Mouse (Mus musculus): Measurements from ENCODE around the gene Slc37a3. TPM values are rescaled to one million over a fixed set of nuclear protein-coding genes. Genes with fewer than 3 reads are reported as not detected.

Gene Slc37a3
- polyA plus RNA-seq, 1 experiment from 2014 or later = 56.3 TPM

DNA sequence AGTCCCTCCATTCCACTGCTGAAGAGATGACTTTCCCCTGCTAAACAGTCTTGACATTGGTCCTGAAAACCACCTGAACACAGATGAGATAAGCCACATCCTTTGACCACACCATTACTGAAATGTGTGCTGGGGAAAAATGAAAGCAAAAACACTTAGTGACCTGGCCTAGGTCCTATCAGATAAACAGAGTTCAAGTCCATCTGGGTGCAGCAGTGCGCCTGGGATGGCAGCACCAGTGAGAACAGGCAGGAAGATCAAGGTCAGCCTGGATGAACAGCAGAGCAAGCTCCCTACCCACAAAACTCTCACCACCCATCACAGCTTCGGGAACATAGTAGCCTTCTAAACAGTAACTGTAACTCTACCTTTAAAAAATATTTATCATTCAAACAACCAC, 35.7 kb downstream of the Slc37a3 start:
- Histone ChIP-seq H3K9ac (no peak overlapping the region), H3K27ac (no peak overlapping the region), H3K4me3 (no peak overlapping the region), H3K4me2 (no peak overlapping the region), H3K36me3 (ENCODE audit: poor library complexity, severe bottlenecking) (peaks cover 61% of the 10 kb centered on the region), H3K9me3 (replicated peaks) (no peaks in the 10 kb centered on the region), H3K4me1 (peaks cover 28% of the 10 kb centered on the region), H3K27me3 (no peaks in the 10 kb centered on the region)
- 91% methylated on average over 2 of the region's 2 CpGs for WGBS
- no peak for ATAC-seq

DNA sequence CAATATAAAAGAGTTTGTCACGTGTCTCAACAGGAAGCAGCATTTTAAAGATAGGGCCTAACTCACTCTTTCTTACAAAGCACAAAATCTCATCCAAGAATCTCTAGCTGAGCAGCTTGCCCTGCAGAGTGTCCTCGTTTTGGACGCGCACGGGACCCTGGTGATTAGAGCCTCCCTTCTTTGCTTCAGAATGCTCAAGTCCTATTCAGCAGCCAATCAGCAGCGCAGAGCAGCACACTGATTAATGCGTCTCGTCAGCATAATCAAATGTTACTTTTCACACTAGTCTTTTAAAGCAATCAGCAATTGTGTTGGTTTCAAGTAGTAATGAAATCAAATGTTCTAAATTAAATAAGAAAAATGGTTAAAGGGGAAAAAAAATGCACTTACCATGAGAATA, 39.1 kb downstream of the Slc37a3 start:
- no peak overlapping the region for H3K9ac ChIP-seq
- peaks cover 8% of the 10 kb centered on the region; the same call in 1 of the 2 replicates for H3K4me1 ChIP-seq
- no peak overlapping the region for H3K27ac ChIP-seq
- no peak overlapping the region for H3K4me3 ChIP-seq
- peak; percentile 69; the same call in 1 of the 2 replicates for ATAC-seq
- WGBS = 48% methylated on average over 8 of the region's 8 CpGs
- no peak overlapping the region for H3K4me2 ChIP-seq
- H3K9me3 ChIP-seq (replicated peaks) = no peaks in the 10 kb centered on the region
- peaks cover 70% of the 10 kb centered on the region for H3K36me3 ChIP-seq (ENCODE audit: poor library complexity, severe bottlenecking)
- no peaks in the 10 kb centered on the region for H3K27me3 ChIP-seq

DNA sequence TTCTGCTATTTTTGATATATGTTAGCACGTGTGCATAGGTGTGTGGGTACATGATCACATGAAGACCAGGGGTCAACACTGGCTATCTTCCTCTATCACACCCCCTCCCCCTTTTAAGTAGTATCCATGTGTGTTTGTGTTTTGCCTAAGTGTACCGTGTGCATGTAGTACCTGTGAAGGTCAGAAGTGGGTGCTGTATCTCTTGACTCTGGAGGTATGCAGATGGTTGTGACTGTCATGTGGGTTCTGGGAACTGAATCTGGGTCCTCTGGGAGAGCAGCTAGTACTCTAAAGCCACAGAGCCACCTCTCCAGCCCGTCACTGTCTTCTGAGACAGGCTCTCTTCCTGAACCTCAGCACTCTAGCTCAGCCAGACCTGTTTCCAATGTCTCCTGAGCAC, 42.6 kb downstream of the Slc37a3 start:
- no peak overlapping the region for H3K4me2 ChIP-seq
- H3K4me1 ChIP-seq = peaks cover 8% of the 10 kb centered on the region; the same call in 1 of the 2 replicates
- H3K4me3 ChIP-seq = no peak overlapping the region
- H3K9me3 ChIP-seq (replicated peaks) = no peaks in the 10 kb centered on the region
- WGBS = 93% methylated on average over 3 of the region's 3 CpGs
- no peak overlapping the region for H3K27ac ChIP-seq
- ATAC-seq = no peak
- H3K27me3 ChIP-seq = no peaks in the 10 kb centered on the region
- peaks cover 54% of the 10 kb centered on the region for H3K36me3 ChIP-seq (ENCODE audit: poor library complexity, severe bottlenecking)
- H3K9ac ChIP-seq = no peak overlapping the region

DNA sequence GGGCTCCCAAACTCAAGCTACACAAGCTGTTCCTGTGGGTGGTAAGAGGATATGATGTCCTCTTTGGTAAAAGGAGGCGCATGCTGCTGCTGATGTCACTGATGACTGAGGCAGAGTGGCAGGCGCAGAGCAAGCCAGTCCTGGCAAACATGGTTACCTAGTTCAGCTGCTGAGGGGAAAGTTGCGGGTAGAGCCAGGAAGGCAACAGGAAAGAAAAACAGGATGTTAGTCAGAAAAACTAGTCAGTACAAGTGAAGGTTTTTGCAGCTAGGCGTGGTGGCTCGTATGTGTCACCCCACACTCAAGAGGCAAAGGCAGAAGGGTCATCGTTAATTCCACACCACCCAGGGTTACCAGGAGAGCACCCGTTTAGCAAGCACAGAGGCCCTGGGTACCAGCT, 43.3 kb downstream of the Slc37a3 start:
- Histone ChIP-seq H3K4me3 (no peak overlapping the region), H3K4me1 (peaks cover 8% of the 10 kb centered on the region; the same call in 1 of the 2 replicates), H3K9ac (no peak overlapping the region), H3K9me3 (replicated peaks) (no peaks in the 10 kb centered on the region), H3K4me2 (no peak overlapping the region), H3K36me3 (ENCODE audit: poor library complexity, severe bottlenecking) (peaks cover 52% of the 10 kb centered on the region), H3K27ac (no peak overlapping the region), H3K27me3 (no peaks in the 10 kb centered on the region)
- 87% methylated on average over 7 of the region's 7 CpGs for WGBS
- no peak for ATAC-seq

DNA sequence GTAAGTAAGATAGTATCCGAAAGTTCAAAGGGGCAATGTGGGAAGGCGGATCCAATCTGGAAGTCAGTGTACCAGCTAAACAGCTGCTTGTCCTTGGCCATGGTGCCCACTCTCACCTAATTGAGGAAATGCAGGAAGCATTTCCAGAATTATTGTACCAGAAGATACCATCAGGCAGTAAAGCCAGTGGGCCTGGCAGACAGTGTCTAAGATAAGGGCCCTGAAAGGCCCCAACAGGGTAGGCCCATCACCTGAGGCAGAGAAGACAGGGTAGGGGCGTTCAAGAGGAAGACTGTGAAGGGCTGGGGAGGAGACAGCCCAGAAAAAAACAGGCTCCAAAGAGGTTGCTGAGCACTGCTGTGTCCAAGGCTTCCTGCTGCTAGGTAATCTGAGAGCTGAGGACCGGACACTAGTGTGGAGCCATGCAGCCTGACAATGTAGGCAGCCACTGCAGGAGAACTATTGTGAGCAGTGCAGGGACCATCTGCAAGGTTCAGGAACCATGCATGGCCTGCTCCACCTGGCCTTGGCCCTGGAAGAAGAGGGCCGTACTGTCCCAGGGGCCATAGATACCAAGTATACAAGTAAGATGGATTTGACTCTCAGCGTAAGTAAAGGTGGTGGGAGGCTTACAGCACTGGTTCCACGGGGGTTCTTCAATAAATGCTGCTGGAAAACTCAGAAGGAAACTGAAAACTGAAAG, 45.3 kb downstream of the Slc37a3 start:
- H3K27ac ChIP-seq = no peak overlapping the region
- H3K36me3 ChIP-seq (ENCODE audit: poor library complexity, severe bottlenecking) = peaks cover 40% of the 10 kb centered on the region
- no peaks in the 10 kb centered on the region for H3K27me3 ChIP-seq
- H3K4me3 ChIP-seq = no peak overlapping the region
- H3K4me1 ChIP-seq = no peaks in the 10 kb centered on the region
- ATAC-seq = no peak
- WGBS = 77% methylated on average over 7 of the region's 7 CpGs
- no peak overlapping the region for H3K9ac ChIP-seq
- H3K4me2 ChIP-seq = no peak overlapping the region
- H3K9me3 ChIP-seq (replicated peaks) = no peaks in the 10 kb centered on the region

DNA sequence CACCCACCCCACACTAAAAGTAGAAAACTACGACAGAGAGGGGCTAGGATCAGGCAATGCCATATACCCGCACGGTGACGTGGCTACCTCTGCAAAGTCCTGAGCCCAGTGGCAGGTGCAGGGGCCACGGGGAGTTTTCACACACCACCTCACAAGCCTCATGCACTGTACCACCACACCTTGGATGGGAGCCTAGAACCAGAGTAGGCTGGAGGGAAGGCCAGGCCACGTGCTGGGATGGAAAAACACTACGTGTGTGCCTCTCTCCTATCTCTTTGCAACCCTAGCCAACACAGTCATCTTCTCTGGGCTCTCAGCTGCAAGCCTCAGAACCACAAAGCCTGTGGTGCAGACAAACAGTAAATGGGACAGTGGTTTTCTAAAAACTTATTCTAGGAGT, 46.5 kb downstream of the Slc37a3 start:
- H3K4me3 ChIP-seq = no peak overlapping the region
- ATAC-seq = no peak
- 93% methylated on average over 7 of the region's 7 CpGs for WGBS

DNA sequence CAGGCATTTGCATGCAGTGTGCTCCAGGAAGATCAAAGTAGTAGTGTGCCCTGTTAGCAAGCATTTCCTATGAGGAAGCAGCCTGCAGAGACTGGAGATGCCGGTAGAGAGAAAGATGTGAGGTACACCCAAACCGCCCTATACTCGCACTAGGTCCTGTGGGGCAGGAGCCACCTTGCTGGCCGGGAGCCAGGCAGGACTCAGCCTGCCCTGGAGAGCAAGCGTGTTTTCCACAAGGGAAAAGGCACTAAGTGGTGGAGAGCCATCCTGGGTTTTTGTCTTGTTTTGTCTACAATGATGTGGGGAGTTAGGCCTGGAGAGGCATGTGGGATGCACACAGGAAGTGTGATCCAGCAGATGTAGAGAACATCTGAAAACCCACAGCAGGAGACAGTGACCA, 57.2 kb downstream of the Slc37a3 start:
- Histone ChIP-seq H3K9ac (no peak overlapping the region), H3K27ac (no peak overlapping the region), H3K27me3 (no peaks in the 10 kb centered on the region), H3K4me3 (no peak overlapping the region), H3K36me3 (ENCODE audit: poor library complexity, severe bottlenecking) (peaks cover 4% of the 10 kb centered on the region; the same call in 1 of the 2 replicates), H3K4me2 (no peak overlapping the region), H3K9me3 (replicated peaks) (no peaks in the 10 kb centered on the region), H3K4me1 (peaks cover 5% of the 10 kb centered on the region)
- no peak for ATAC-seq
- WGBS = 86% methylated on average over 5 of the region's 5 CpGs

More for the DNA sequence above, 46.5 kb downstream of the Slc37a3 start:
- H3K27ac ChIP-seq = no peak overlapping the region
- no peaks in the 10 kb centered on the region for H3K9me3 ChIP-seq (replicated peaks)
- H3K9ac ChIP-seq = no peak overlapping the region
- H3K27me3 ChIP-seq = no peaks in the 10 kb centered on the region
- no peak overlapping the region for H3K4me2 ChIP-seq
- H3K4me1 ChIP-seq = no peaks in the 10 kb centered on the region
- peaks cover 29% of the 10 kb centered on the region for H3K36me3 ChIP-seq (ENCODE audit: poor library complexity, severe bottlenecking)

DNA sequence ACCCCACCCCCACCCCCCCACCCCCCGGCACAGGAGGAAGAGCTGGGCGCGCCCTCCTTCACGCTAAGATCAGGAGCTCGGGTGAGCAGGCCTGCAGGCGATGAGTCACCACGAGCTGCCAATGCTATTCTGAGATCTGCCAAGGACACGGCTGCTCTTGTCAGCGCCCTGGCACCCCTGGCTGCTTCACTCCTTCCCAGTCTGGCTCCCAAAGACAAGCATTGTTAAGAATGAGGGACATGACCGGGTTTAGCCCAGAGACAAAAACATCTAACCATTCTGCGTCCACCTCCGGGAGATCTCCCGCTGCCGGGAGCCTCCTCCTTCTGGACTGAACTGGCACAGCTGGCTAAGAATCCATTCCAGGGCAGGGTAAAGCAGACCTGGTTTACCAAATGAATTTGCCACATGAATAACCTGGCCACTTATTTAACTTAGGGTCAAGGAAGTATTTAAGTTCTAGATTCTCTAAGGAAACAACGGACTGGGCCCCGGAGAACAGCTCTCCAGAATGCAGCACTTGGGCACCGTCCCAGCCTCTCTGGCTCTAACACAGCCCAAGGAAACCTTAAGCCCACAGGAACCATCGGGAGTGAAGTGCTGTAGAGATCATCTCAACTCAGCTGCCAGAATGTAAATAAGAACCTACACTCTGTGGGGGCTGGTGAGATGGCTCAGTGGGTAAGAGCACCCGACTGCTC, 58.3 kb downstream of the Slc37a3 start:
- Histone ChIP-seq H3K4me3 (no peak overlapping the region), H3K36me3 (ENCODE audit: poor library complexity, severe bottlenecking) (no peaks in the 10 kb centered on the region), H3K27me3 (no peaks in the 10 kb centered on the region), H3K4me2 (no peak overlapping the region), H3K27ac (peak overlapping the region; percentile 59), H3K4me1 (peaks cover 5% of the 10 kb centered on the region), H3K9ac (no peak overlapping the region), H3K9me3 (replicated peaks) (no peaks in the 10 kb centered on the region)
- WGBS = 59% methylated on average over 13 of the region's 19 CpGs
- peak; percentile 83 for ATAC-seq

DNA sequence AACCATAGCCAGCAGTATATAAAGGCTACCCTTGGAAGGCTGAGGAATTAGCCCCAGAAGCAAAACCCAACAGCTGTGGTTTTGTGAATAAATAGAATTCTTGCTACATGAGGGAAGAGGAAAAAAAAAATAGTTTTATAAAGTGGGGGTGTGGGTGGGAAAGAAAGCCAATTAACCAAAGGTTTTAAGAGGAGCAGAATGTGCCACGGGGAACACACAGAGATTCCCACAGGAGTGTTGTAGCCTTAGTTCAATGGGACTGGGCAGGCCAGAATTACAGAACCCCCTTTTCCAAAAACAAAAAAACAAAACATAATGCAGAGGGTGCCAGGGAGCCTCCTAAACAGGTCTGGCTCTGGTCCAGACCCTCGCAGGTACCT, 58.9 kb downstream of the Slc37a3 start:
- peaks cover 5% of the 10 kb centered on the region for H3K4me1 ChIP-seq
- no peak overlapping the region for H3K4me2 ChIP-seq
- no peak overlapping the region for H3K4me3 ChIP-seq
- no peaks in the 10 kb centered on the region for H3K27me3 ChIP-seq
- no peaks in the 10 kb centered on the region for H3K9me3 ChIP-seq (replicated peaks)
- H3K36me3 ChIP-seq (ENCODE audit: poor library complexity, severe bottlenecking) = no peaks in the 10 kb centered on the region
- no peak for ATAC-seq
- no peak overlapping the region for H3K27ac ChIP-seq
- H3K9ac ChIP-seq = no peak overlapping the region
- WGBS = 63% methylated on average over 2 of the region's 2 CpGs

DNA sequence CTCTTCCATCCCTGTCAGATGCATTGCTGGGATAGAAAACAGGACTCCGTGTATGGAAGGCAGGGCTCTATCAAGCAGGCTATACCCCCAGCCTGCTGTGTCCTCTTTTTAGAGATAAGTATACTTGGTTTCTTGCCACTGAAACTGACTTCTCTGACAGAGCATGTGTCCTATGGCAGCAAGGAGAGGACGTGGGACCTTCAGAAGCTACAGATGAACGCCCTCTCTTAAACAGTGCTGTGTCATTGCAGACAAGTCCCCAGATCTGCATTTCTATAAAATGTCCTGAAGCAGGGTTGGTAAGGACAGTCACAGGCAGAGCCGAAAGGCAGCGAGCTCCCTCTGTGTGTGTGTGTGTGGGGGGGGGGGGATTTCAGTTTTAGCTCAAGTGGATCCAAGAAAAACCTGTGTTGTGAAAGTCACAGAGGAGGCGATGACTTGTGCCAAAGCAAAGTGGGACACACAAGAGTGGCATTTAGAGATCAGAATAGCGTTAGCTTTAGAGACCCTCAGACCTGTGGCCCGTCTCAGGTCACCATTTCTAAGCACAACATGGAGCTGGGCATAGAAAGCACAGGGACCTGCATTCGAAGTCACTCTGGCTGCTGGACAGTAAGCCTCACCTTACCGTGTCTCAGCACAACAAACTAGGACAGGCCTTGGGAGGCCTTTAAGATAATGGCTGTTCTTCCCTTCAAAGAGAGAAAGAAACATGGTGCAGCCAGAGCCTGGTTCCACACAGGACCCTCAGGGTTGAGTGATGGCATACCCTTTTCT, 59.4 kb downstream of the Slc37a3 start:
- WGBS = 88% methylated on average over 10 of the region's 10 CpGs
- Histone ChIP-seq H3K9ac (no peak overlapping the region), H3K4me1 (peaks cover 5% of the 10 kb centered on the region), H3K4me3 (no peak overlapping the region), H3K36me3 (ENCODE audit: poor library complexity, severe bottlenecking) (no peaks in the 10 kb centered on the region), H3K27ac (no peak overlapping the region), H3K9me3 (replicated peaks) (no peaks in the 10 kb centered on the region), H3K4me2 (no peak overlapping the region), H3K27me3 (no peaks in the 10 kb centered on the region)
- no peak for ATAC-seq

DNA sequence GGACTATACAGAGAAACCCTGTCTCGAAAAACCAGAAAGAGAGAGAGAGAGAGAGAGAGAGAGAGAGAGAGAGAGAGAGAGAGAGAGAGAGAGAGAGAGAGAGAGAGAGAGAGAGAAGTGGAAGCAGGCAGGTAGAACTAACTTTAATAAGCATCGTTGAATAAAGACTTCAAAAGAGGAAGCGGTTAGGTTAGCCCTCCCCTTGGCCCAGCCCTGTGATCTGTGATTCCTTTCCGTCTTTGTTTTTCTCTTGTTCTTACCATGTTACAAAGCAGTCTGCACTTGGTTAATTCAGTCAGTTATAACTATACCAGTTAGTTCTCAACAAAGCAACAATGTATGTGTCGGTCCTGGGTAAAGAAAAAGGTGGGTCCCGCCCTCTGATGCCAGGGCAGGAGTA, 61.4 kb downstream of the Slc37a3 start:
- H3K27me3 ChIP-seq = no peaks in the 10 kb centered on the region
- peaks cover 5% of the 10 kb centered on the region for H3K4me1 ChIP-seq
- ATAC-seq = no peak
- 89% methylated on average over 5 of the region's 6 CpGs for WGBS
- no peak overlapping the region for H3K4me3 ChIP-seq
- no peak overlapping the region for H3K4me2 ChIP-seq
- H3K36me3 ChIP-seq (ENCODE audit: poor library complexity, severe bottlenecking) = no peaks in the 10 kb centered on the region
- no peaks in the 10 kb centered on the region for H3K9me3 ChIP-seq (replicated peaks)
- no peak overlapping the region for H3K9ac ChIP-seq
- H3K27ac ChIP-seq = no peak overlapping the region

DNA sequence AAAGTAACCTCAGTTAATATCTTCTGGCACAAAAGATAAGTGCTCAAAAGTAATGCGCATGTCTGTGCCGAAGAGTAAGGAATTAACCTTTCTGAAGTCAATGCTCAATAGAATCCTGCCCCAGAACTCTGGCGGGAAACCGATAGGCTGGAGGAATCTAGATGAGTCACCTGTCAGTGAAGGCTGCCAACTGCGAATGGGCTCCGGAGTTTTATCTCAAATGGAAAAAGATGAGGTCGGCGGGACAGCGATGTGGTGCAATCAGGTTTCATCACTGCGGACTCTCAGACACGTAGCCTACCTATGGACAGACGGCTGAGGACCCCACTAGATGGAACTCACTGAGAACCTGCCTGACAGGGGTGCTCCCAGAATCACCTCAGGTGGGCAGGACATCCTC, 63.0 kb downstream of the Slc37a3 start:
- no peak overlapping the region for H3K4me3 ChIP-seq
- no peaks in the 10 kb centered on the region for H3K36me3 ChIP-seq (ENCODE audit: poor library complexity, severe bottlenecking)
- H3K4me2 ChIP-seq = no peak overlapping the region
- 93% methylated on average over 12 of the region's 12 CpGs for WGBS
- no peak overlapping the region for H3K9ac ChIP-seq
- H3K27ac ChIP-seq = no peak overlapping the region
- peaks cover 5% of the 10 kb centered on the region for H3K4me1 ChIP-seq
- ATAC-seq = no peak
- H3K9me3 ChIP-seq (replicated peaks) = no peaks in the 10 kb centered on the region
- no peaks in the 10 kb centered on the region for H3K27me3 ChIP-seq

Measured in forebrain, embryonic 13.5 days (tissue).